Mouse (Mus musculus): Measurements from ENCODE around the gene Dpm3. TPM values are rescaled to one million over a fixed set of nuclear protein-coding genes. Genes with fewer than 3 reads are reported as not detected.
A peak's percentile ranks its signal among the peaks of the same experiment; 100 is the strongest.

Gene Dpm3
- polyA plus RNA-seq, 1 experiment from 2014 or later = 101 TPM

DNA sequence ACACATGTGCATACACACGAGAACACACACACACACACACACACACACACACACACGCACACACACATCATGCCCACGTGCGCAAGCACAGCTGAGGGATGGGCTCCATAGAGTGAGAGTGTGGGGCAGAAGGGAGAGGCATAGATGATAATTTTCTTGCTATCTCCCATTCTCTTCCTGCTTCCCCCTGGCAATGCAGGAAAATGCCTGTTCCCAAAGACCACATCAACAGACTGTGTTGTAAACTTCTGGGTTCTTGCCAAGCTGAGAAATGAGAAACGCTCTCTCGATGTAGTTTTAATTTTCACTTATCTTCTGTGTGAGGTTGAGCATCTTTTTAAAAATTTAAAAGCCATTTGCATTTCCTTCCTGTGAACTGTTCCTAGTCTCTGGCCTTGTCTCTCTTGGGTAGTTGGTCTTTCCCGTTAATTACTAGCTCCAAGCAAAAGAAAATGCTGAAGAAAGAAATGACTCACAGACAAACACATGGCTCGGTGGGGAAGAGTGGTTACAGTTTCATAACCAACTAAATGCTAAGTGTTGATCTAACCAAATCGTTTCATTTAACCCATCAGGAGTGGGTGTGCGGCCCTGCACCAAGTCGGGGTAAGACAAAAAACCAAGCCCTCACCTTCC, 37.7 kb downstream of the Dpm3 start:
- H3K9me3 ChIP-seq = no peaks in the 10 kb centered on the region
- ATAC-seq (ENCODE audit: insufficient number of reproducible peaks, insufficient read depth, low FRiP score, low TSS enrichment) = no peak
- no peak overlapping the region for H3K27ac ChIP-seq
- no peak overlapping the region for H3K9ac ChIP-seq
- no peaks in the 10 kb centered on the region for H3K4me1 ChIP-seq
- no peaks in the 10 kb centered on the region for H3K27me3 ChIP-seq
- H3K4me3 ChIP-seq = no peak overlapping the region
- 81% methylated on average over 11 of the region's 11 CpGs for WGBS
- H3K4me2 ChIP-seq (replicated peaks) = no peak overlapping the region
- no peaks in the 10 kb centered on the region for H3K36me3 ChIP-seq

- Histone ChIP-seq H3K9ac (no peak overlapping the region), H3K27ac (no peak overlapping the region), H3K36me3 (no peaks in the 10 kb centered on the region), H3K4me3 (no peak overlapping the region), H3K4me2 (replicated peaks) (no peak overlapping the region), H3K9me3 (no peaks in the 10 kb centered on the region), H3K4me1 (no peaks in the 10 kb centered on the region), H3K27me3 (no peaks in the 10 kb centered on the region)
- WGBS = 78% methylated on average over 6 of the region's 6 CpGs
- ATAC-seq (ENCODE audit: insufficient number of reproducible peaks, insufficient read depth, low FRiP score, low TSS enrichment) = no peak
Measured at GRCm38 (mm10) chr3:89298908-89299307, 39.8 kb downstream of the Dpm3 start.

- Histone ChIP-seq H3K36me3 (no peaks in the 10 kb centered on the region), H3K4me2 (replicated peaks) (peak overlapping the region; percentile 48), H3K27ac (no peak overlapping the region), H3K9ac (no peak overlapping the region; the same call in 1 of the 2 replicates), H3K9me3 (no peaks in the 10 kb centered on the region), H3K4me1 (no peaks in the 10 kb centered on the region), H3K4me3 (peak overlapping the region; percentile 14), H3K27me3 (no peaks in the 10 kb centered on the region)
- no peak for ATAC-seq (ENCODE audit: insufficient number of reproducible peaks, insufficient read depth, low FRiP score, low TSS enrichment)
- WGBS = 3% methylated on average over 14 of the region's 14 CpGs
Measured at GRCm38 (mm10) chr3:89299499-89299898, 40.3 kb downstream of the Dpm3 start.

DNA sequence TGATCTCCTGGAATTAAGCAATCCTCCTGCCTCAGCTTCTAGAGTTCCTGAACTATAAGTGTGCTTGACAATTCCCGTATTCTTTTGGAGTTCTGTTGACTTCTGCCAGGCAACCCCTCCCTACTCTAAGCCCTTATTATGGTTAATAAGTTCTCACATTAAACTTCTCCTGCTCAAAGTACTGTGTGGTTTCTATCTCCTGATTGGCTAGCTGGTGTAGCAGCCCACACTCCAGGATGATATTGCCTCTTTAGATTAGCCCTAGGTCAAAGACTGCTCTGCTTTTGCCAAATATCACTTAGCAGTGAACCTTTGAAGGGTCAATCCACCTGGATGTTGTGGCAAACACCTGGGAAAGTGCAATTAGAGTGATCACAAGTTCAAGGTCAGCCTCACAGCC, 40.9 kb downstream of the Dpm3 start:
- no peak overlapping the region for H3K27ac ChIP-seq
- no peaks in the 10 kb centered on the region for H3K4me1 ChIP-seq
- no peak for ATAC-seq (ENCODE audit: insufficient number of reproducible peaks, insufficient read depth, low FRiP score, low TSS enrichment)
- H3K4me3 ChIP-seq = no peak overlapping the region
- WGBS = 55% methylated on average over 1 of the region's 1 CpGs
- no peaks in the 10 kb centered on the region for H3K36me3 ChIP-seq
- no peak overlapping the region; the same call in 1 of the 2 replicates for H3K9ac ChIP-seq
- no peaks in the 10 kb centered on the region for H3K9me3 ChIP-seq
- peak overlapping the region; percentile 48 for H3K4me2 ChIP-seq (replicated peaks)
- H3K27me3 ChIP-seq = no peaks in the 10 kb centered on the region

DNA sequence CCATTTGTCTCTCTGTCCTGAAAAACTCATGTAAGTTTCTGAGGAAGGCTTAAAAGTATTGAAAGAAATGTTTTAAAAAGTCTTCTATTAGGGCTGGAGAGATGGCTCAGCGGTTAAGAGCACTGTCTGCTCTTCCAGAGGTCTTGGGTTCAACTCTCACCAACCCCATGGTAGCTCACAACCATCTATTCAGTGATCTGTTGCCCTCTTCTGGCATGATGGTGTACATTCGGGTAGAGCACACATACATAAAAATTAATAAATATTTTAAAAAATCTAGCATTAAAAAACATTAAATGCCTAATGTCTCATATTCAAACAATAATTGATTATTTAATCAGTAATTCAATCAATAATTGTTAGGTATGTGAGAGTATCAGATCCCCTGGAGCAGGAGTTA, 41.4 kb downstream of the Dpm3 start:
- H3K27me3 ChIP-seq = no peaks in the 10 kb centered on the region
- no peak for ATAC-seq (ENCODE audit: insufficient number of reproducible peaks, insufficient read depth, low FRiP score, low TSS enrichment)
- no peak overlapping the region for H3K4me2 ChIP-seq (replicated peaks)
- H3K4me1 ChIP-seq = 0 out of 2 replicates have a peak, but pooled peaks cover 3% of the 10 kb centered on the region
- no peaks in the 10 kb centered on the region for H3K9me3 ChIP-seq
- no peak overlapping the region for H3K27ac ChIP-seq
- 63% methylated on average over 2 of the region's 2 CpGs for WGBS
- H3K36me3 ChIP-seq = no peaks in the 10 kb centered on the region
- H3K9ac ChIP-seq = no peak overlapping the region
- H3K4me3 ChIP-seq = no peak overlapping the region

GRCm38 (mm10) chr3:89304440-89304839, 45.3 kb downstream of the Dpm3 start:
- Histone ChIP-seq H3K4me3 (no peak overlapping the region), H3K36me3 (no peaks in the 10 kb centered on the region), H3K27me3 (no peaks in the 10 kb centered on the region), H3K4me1 (0 out of 2 replicates have a peak, but pooled peaks cover 14% of the 10 kb centered on the region), H3K27ac (no peak overlapping the region), H3K9me3 (no peaks in the 10 kb centered on the region), H3K4me2 (replicated peaks) (no peak overlapping the region), H3K9ac (no peak overlapping the region)
- ATAC-seq (ENCODE audit: insufficient number of reproducible peaks, insufficient read depth, low FRiP score, low TSS enrichment) = no peak
- 69% methylated on average over 6 of the region's 6 CpGs for WGBS

- no peak overlapping the region for H3K9ac ChIP-seq
- no peaks in the 10 kb centered on the region for H3K36me3 ChIP-seq
Measured at GRCm38 (mm10) chr3:89305105-89305504, 45.9 kb downstream of the Dpm3 start.

GRCm38 (mm10) chr3:89305551-89306325, 46.6 kb downstream of the Dpm3 start:
- no peaks in the 10 kb centered on the region for H3K9me3 ChIP-seq
- no peak for ATAC-seq (ENCODE audit: insufficient number of reproducible peaks, insufficient read depth, low FRiP score, low TSS enrichment)
- H3K27ac ChIP-seq = peak overlapping the region; percentile 25; the same call in 1 of the 2 replicates
- no peaks in the 10 kb centered on the region for H3K27me3 ChIP-seq
- H3K4me3 ChIP-seq = no peak overlapping the region
- 51% methylated on average over 8 of the region's 8 CpGs for WGBS
- H3K9ac ChIP-seq = no peak overlapping the region
- H3K4me1 ChIP-seq = 0 out of 2 replicates have a peak, but pooled peaks cover 14% of the 10 kb centered on the region
- H3K36me3 ChIP-seq = no peaks in the 10 kb centered on the region
- no peak overlapping the region for H3K4me2 ChIP-seq (replicated peaks)

More at GRCm38 (mm10) chr3:89305105-89305504, 45.9 kb downstream of the Dpm3 start:
- Histone ChIP-seq H3K4me1 (0 out of 2 replicates have a peak, but pooled peaks cover 14% of the 10 kb centered on the region), H3K27me3 (no peaks in the 10 kb centered on the region), H3K4me3 (no peak overlapping the region), H3K27ac (peak overlapping the region; percentile 25; the same call in 1 of the 2 replicates), H3K4me2 (replicated peaks) (no peak overlapping the region), H3K9me3 (no peaks in the 10 kb centered on the region)
- 37% methylated on average over 4 of the region's 4 CpGs for WGBS
- no peak for ATAC-seq (ENCODE audit: insufficient number of reproducible peaks, insufficient read depth, low FRiP score, low TSS enrichment)

GRCm38 (mm10) chr3:89308089-89308488, 48.9 kb downstream of the Dpm3 start:
- Histone ChIP-seq H3K4me1 (0 out of 2 replicates have a peak, but pooled peaks cover 14% of the 10 kb centered on the region), H3K9me3 (no peaks in the 10 kb centered on the region), H3K4me2 (replicated peaks) (no peak overlapping the region), H3K9ac (no peak overlapping the region), H3K4me3 (no peak overlapping the region), H3K27ac (no peak overlapping the region), H3K27me3 (no peaks in the 10 kb centered on the region), H3K36me3 (no peaks in the 10 kb centered on the region)
- peak; percentile 75; the same call in 1 of the 2 replicates for ATAC-seq (ENCODE audit: insufficient number of reproducible peaks, insufficient read depth, low FRiP score, low TSS enrichment)
- 2% methylated on average over 9 of the region's 9 CpGs for WGBS

GRCm38 (mm10) chr3:89314340-89314739, 55.2 kb downstream of the Dpm3 start:
- Histone ChIP-seq H3K4me2 (replicated peaks) (no peak overlapping the region), H3K36me3 (no peaks in the 10 kb centered on the region), H3K9me3 (no peaks in the 10 kb centered on the region), H3K4me3 (no peak overlapping the region), H3K9ac (no peak overlapping the region), H3K27ac (no peak overlapping the region), H3K4me1 (peaks cover 37% of the 10 kb centered on the region), H3K27me3 (peaks cover 31% of the 10 kb centered on the region)
- WGBS = 68% methylated on average over 5 of the region's 5 CpGs
- no peak for ATAC-seq (ENCODE audit: insufficient number of reproducible peaks, insufficient read depth, low FRiP score, low TSS enrichment)

- peak overlapping the region; percentile 71 for H3K4me2 ChIP-seq (replicated peaks)
- 41% methylated on average over 2 of the region's 2 CpGs for WGBS
- ATAC-seq (ENCODE audit: insufficient number of reproducible peaks, insufficient read depth, low FRiP score, low TSS enrichment) = no peak
Measured at GRCm38 (mm10) chr3:89314791-89315190, 55.6 kb downstream of the Dpm3 start.

More at GRCm38 (mm10) chr3:89314791-89315190, 55.6 kb downstream of the Dpm3 start:
- H3K9ac ChIP-seq = peak overlapping the region; percentile 42
- no peaks in the 10 kb centered on the region for H3K36me3 ChIP-seq
- H3K4me1 ChIP-seq = peaks cover 42% of the 10 kb centered on the region
- H3K4me3 ChIP-seq = 0 out of 2 replicates have a peak overlapping the region, but pooled peaks have one; percentile 28
- H3K27ac ChIP-seq = no peak overlapping the region
- H3K9me3 ChIP-seq = no peaks in the 10 kb centered on the region
- peaks cover 36% of the 10 kb centered on the region for H3K27me3 ChIP-seq

Data from embryonic facial prominence, embryonic 12.5 days (tissue).